Mouse (Mus musculus) ES-E14 (cell line): Measurements from ENCODE around the gene Suclg1.

Experiments used
- CHD2 ChIP-seq: IDR thresholded peaks from 2 replicates; pipeline ENCODE4 v1.6.1; 2014; ENCODE audit warnings: mild to moderate bottlenecking, low read depth, low read length, inconsistent platforms
- HCFC1 ChIP-seq: IDR thresholded peaks from 2 replicates; pipeline ENCODE4 v1.6.1; 2012; ENCODE audit warnings: low read length, inconsistent platforms, borderline replicate concordance; ENCODE audit not compliant: insufficient read depth
- MAFK ChIP-seq: IDR thresholded peaks from 2 replicates; pipeline ENCODE4 v1.6.1; 2014; ENCODE audit warnings: mild to moderate bottlenecking, low read depth, low read length, inconsistent platforms; ENCODE audit not compliant: insufficient read depth
- ZC3H11A ChIP-seq: IDR thresholded peaks from 2 replicates; pipeline ENCODE4 v1.6.1; 2012; ENCODE audit warnings: low read depth, mild to moderate bottlenecking, inconsistent platforms, low read length, borderline replicate concordance
- ZNF384 ChIP-seq: IDR thresholded peaks from 2 replicates; pipeline ENCODE4 v1.6.1; 2012; ENCODE audit warnings: low read depth, low read length, inconsistent platforms

- TF ChIP-seq ZNF384 (no peak), HCFC1 (no peak), CHD2 (no peak), MAFK (no peak), ZC3H11A (no peak)
Observed at GRCm38 (mm10) chr6:73253006-73253405, 4.8 kb downstream of the Suclg1 start.
